Mouse (Mus musculus): ENCODE measurements around the gene Cox20. TPM values are rescaled to one million over a fixed set of nuclear protein-coding genes. Genes with fewer than 3 reads are reported as not detected.

Cox20 gene
- polyA plus RNA-seq (2015; fragmentation: Illumina TruSeq; extraction: RNeasy Lipid Tissue Mini Kit (QIAGEN cat#74804); ENCODE audit: low read depth, low replicate concordance) = 65.9 TPM

GRCm38 (mm10) chr1:178318389-178319184 is at the start of gene Cox20:
TSS of gene Cox20 (plus strand) at chr1:178319130.

GRCm38 (mm10) chr1:178337551-178338317 is 18.8 kb downstream of the Cox20 start, which contains the start of gene Hnrnpu:
TSS of gene Hnrnpu (minus strand) at chr1:178337797.

Other genes starting within 250 kb of the Cox20 start
- gene Desi2, start 131.7 kb upstream of the Cox20 start, polyA plus RNA-seq (2015; fragmentation: Illumina TruSeq; extraction: RNeasy Lipid Tissue Mini Kit (QIAGEN cat#74804); ENCODE audit: low read depth, low replicate concordance) = 10.9 TPM
- 231 TPM for gene Hnrnpu, start 18.7 kb downstream of the Cox20 start, polyA plus RNA-seq (2015; fragmentation: Illumina TruSeq; extraction: RNeasy Lipid Tissue Mini Kit (QIAGEN cat#74804); ENCODE audit: low read depth, low replicate concordance)
- 13.0 TPM for gene Efcab2, start 87.0 kb downstream of the Cox20 start, polyA plus RNA-seq (2015; fragmentation: Illumina TruSeq; extraction: RNeasy Lipid Tissue Mini Kit (QIAGEN cat#74804); ENCODE audit: low read depth, low replicate concordance)
- gene Kif26b, start 210.0 kb downstream of the Cox20 start, polyA plus RNA-seq (2015; fragmentation: Illumina TruSeq; extraction: RNeasy Lipid Tissue Mini Kit (QIAGEN cat#74804); ENCODE audit: low read depth, low replicate concordance) = 3.6 TPM

Measured in brain, adult 10 weeks (tissue).